Mouse (Mus musculus) spleen, adult 2 months (tissue): ENCODE data around the gene Atp5s. TPM values are rescaled to one million over a fixed set of nuclear protein-coding genes. Genes with fewer than 3 reads are reported as not detected.

Experiments used
- DNase-seq, 2 experiments: peaks; one replicate each; pipeline versions ENCODE4 v3.0.0 to v3.0.0-alpha.2; 2012 to 2021; ENCODE audit warnings: low spot score in 2 of 2, low read depth in 1 of 2
- H3K27ac ChIP-seq: fragments of 200-500 bp; 2 replicates; pipeline ENCODE4 v1.5.1; 2012; ENCODE audit warnings: low read length, inconsistent platforms; ENCODE audit not compliant: insufficient read depth
- H3K27me3 ChIP-seq: fragments of 200-500 bp; 2 replicates; pipeline ENCODE4 v1.6.1; 2012; ENCODE audit warnings: mild to moderate bottlenecking, moderate library complexity, low read length, inconsistent platforms; ENCODE audit not compliant: control insufficient read depth, insufficient read depth
- H3K36me3 ChIP-seq: fragments of 200-500 bp; 2 replicates; pipeline ENCODE4 v1.6.1; 2012; ENCODE audit warnings: mild to moderate bottlenecking, low read length, inconsistent platforms; ENCODE audit not compliant: control insufficient read depth, insufficient read depth
- H3K4me1 ChIP-seq: fragments of 200-500 bp; 2 replicates; pipeline ENCODE4 v1.6.1; 2011; ENCODE audit warnings: inconsistent platforms; ENCODE audit not compliant: control insufficient read depth, insufficient read depth, insufficient read length
- H3K4me3 ChIP-seq: fragments of 200-500 bp; 2 replicates; pipeline ENCODE4 v1.5.1; 2011; ENCODE audit warnings: mild to moderate bottlenecking, inconsistent platforms; ENCODE audit not compliant: insufficient read depth, insufficient read length; ENCODE audit errors: extremely low read depth
- CTCF ChIP-seq: fragments of 200-500 bp; IDR thresholded peaks from 2 replicates; pipeline ENCODE4 v1.5.1; 2011; ENCODE audit warnings: mild to moderate bottlenecking, inconsistent platforms; ENCODE audit not compliant: insufficient read depth, insufficient read length, insufficient replicate concordance; ENCODE audit errors: extremely low read depth
- POLR2A ChIP-seq: fragments of 200-500 bp; IDR thresholded peaks from 2 replicates; pipeline ENCODE4 v1.6.1; 2011; ENCODE audit warnings: low read depth, low read length, inconsistent platforms
- WGBS: fragments of 180-500 bp; shearing (Covaris S2); methylation state at CpG from one replicate; pipeline ENCODE4 v1.1.7; 2018; 5-methylcytosine and 5-hydroxymethylcytosine counted together
- polyA plus RNA-seq: library from polyadenylated mRNA; depleted of rRNA; stranded (reverse); fragments of >200 nt; gene quantifications from 2 replicates; pipeline ENCODE4 v1.2.3, GENCODE M21; 2012

Atp5s gene
- polyA plus RNA-seq, 1 experiment: 7.9 TPM

DNA sequence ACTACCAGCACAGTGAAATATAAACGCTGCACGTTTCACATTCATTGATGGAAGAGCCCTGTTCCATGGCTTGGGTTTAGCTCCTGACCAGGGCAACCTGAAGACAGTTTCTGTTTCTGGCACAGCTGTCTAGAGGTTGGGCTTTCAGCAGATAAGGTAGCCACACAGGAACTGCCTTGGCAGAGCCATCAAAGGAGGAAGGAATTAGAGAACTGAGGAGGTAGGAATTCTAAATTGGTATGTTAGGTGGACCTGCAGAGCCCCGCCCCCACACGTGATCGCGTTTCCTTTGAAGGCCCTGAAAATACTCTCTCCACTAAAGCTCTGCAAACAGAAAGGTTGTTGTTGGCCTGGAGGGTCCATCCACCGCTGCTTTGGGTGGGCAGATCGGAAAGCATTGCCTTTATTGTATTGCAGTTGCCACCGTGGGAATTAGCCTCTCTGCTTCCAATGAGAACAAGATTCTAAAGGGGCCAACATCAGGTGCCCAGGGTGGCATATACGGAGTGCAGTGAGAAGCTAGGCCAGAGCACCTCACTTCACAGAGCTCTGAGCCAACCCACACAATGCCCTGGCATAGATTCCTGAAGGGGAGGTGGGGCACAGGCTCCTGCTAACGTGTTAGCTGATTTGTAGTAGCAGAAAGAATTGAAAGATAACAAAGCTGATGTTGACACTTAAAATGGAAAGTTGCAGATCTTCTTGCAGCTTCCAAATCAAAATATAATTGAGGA, 52.0 kb downstream of the Atp5s start:
- H3K27me3 ChIP-seq: no peaks in the 10 kb centered on the region
- WGBS: 42% methylated on average over 11 of the region's 11 CpGs
- no peak for DNase-seq
- H3K27ac ChIP-seq: no peak overlapping the region
- H3K4me1 ChIP-seq: no peaks in the 10 kb centered on the region
- TF ChIP-seq CTCF: no peak
- TF ChIP-seq POLR2A: no peak
- no peaks in the 10 kb centered on the region for H3K36me3 ChIP-seq
- no peak overlapping the region for H3K4me3 ChIP-seq

DNA sequence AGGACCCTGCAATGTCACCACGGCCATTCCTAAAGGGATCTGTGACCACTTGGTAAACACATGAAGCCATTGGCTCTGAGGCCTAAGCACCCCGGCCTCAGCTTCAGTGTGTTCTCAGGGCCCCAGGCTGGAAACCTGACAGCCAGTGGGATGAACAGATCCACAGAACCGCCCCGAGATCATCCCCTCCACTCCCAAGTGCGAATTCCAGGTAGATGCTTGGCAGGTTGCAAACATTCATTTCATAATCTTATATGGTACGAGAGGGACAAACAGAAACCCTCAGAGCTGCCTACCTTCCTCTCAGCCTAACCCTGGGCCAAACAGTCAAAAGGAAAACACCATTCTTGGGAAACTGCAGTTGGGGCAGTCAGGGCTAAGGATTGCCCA, 52.6 kb downstream of the Atp5s start:
- no peak overlapping the region for H3K27ac ChIP-seq
- no peaks in the 10 kb centered on the region for H3K4me1 ChIP-seq
- no peaks in the 10 kb centered on the region for H3K36me3 ChIP-seq
- H3K27me3 ChIP-seq: no peaks in the 10 kb centered on the region
- TF ChIP-seq POLR2A (no peak), CTCF (no peak)
- DNase-seq: no peak
- WGBS: 97% methylated on average over 6 of the region's 6 CpGs
- no peak overlapping the region for H3K4me3 ChIP-seq

DNA sequence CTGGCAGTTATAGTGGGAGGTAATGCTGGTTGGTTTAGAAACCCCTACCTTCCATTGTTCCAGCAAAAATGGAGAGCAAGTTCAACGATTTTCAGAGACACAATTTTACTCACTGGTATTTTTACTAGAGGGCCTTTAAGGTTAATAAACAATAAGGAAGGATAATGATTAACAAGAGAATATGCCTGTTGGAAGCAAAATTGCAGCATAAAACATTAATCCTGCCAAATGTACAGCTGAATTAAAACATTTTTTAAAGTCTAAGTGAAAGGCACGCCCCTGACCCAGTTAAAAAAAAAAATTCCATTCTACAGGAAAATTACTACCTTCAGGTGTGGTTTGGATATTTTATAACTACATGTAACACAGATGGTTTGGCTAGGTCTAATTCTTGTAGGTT, 53.2 kb downstream of the Atp5s start:
- H3K27ac ChIP-seq: no peak overlapping the region

DNA sequence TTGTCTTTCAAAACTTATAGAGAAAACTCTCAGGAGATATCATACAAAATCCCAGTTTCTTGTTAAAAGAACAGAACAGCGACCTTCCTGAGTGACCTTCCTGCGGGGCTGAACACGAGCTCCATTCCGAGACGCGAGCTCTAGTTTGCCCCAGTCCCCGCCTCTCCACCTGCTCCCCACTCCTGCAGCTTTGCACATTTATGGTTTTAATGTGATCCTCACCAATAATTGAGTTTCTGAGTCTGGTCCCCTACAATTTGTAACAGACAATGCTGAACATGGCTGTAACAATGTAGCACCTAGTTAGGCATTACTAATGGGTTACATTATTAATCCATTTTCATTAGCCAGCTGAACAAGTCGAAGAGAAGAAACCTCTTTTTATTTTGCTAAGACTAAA, 56.7 kb downstream of the Atp5s start:
- H3K27ac ChIP-seq: no peak overlapping the region

More for the DNA sequence above, 53.2 kb downstream of the Atp5s start:
- Histone ChIP-seq H3K36me3 (no peaks in the 10 kb centered on the region), H3K27me3 (no peaks in the 10 kb centered on the region), H3K4me1 (no peaks in the 10 kb centered on the region), H3K4me3 (no peak overlapping the region)
- TF ChIP-seq CTCF (no peak), POLR2A (no peak)
- no peak for DNase-seq
- 90% methylated on average over 2 of the region's 2 CpGs for WGBS

DNA sequence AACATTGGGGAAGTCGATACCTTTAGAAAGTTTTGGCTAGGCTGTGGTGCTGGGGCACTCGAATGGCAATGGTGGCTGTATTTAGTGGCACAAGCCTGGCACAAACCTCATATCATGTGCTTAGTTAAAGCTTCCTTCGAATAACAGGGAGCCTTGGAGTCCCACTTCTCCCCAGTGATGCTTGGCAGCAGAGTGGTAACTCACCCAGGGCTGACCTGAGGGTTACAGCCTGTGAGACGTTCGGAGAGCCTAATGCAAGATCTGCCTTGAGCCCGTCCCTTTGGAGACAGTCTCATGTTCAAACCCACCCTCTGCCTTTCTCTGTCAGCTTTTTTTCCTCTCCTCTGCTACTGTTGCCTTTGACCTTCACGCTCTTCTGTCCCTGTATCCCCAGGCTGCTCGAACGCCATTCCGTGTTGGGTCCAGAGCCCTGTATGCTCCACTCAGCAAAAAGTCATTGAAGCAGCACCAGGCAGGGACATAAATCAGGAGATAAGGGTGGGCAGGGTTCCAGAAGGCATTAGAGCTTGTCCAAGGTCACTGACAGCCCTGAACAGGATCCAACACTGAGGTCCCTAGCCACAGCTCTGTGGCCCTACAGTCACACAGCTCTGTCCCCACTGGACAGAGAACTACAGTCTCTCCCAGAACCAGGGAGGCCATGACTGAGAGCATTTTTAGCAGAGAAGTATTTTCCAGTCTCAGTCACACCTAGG, 57.3 kb downstream of the Atp5s start:
- TF ChIP-seq POLR2A: no peak
- no peak for TF ChIP-seq CTCF
- Histone ChIP-seq H3K27ac (no peak overlapping the region), H3K36me3 (no peaks in the 10 kb centered on the region), H3K27me3 (no peaks in the 10 kb centered on the region), H3K4me3 (no peak overlapping the region), H3K4me1 (no peaks in the 10 kb centered on the region)
- WGBS: 89% methylated on average over 10 of the region's 10 CpGs
- no peak for DNase-seq

More for the DNA sequence above, 56.7 kb downstream of the Atp5s start:
- no peaks in the 10 kb centered on the region for H3K27me3 ChIP-seq
- no peaks in the 10 kb centered on the region for H3K36me3 ChIP-seq
- TF ChIP-seq CTCF: no peak
- TF ChIP-seq POLR2A: no peak
- no peak for DNase-seq
- H3K4me1 ChIP-seq: no peaks in the 10 kb centered on the region
- no peak overlapping the region for H3K4me3 ChIP-seq
- 95% methylated on average over 8 of the region's 8 CpGs for WGBS

DNA sequence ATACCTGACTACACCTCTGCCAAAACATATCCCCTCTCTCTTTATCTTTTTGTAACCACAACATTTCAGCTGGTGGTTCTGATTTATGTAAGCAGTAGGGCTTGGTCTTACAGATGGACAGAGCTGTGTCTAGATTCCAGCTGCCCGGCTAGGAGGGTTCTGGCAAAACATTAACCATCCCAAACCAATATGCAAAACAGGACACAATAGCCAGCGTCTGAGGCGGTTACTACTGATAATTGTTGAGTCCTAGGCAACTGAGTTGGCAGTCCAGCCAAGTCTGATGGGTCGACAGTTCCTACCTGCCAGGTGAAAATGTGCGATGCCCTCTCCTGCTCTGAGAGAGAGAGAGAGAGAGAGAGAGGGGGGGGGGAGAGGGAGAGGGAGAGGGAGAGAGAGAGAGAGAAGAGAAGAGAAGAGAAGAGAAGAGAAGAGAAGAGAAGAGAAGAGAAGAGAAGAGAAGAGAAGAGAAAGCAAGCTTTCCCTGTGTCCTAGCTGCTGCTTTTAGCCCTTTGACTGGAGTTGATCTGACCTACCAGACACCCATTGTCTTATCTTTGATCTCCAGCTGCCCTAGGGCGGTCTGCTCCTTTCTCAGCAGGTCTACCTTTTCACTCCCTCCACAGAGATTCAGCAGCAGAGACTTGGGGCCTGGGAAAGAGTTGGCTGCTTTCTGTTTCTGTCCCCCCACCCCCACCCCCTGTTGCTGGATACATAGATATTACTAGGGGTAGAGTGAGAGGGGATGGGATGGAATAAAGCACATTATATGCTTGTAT, 58.7 kb downstream of the Atp5s start:
- Histone ChIP-seq H3K27me3 (no peaks in the 10 kb centered on the region), H3K4me1 (no peaks in the 10 kb centered on the region), H3K4me3 (no peak overlapping the region; the same call in 1 of the 2 replicates), H3K27ac (peak overlapping the region; percentile 18; the same call in 1 of the 2 replicates), H3K36me3 (no peaks in the 10 kb centered on the region)
- 79% methylated on average over 6 of the region's 6 CpGs for WGBS
- DNase-seq: no peak
- no peak for TF ChIP-seq POLR2A
- no peak for TF ChIP-seq CTCF

DNA sequence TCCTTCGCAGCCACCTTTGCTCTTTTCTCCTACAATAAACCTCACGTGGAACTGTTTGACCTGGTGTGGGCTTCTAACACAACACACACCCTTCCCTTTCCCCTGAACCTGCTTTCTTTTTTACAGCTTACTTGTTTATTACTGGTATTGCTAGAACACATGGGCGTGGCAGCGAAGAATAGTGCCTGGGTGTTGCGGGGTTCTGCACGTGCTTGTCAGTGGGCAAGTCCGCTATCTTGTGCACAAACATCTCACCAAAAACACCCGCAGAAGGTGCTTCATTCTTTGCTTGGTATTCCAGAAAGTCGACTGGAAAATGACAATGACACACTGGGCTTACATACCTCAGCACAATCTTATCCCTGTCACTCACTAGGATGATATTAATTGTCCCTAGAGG, 60.7 kb downstream of the Atp5s start:
- WGBS: 90% methylated on average over 9 of the region's 9 CpGs

More for the DNA sequence above, 60.7 kb downstream of the Atp5s start:
- TF ChIP-seq POLR2A: no peak
- TF ChIP-seq CTCF: no peak
- Histone ChIP-seq H3K4me1 (no peaks in the 10 kb centered on the region), H3K27me3 (no peaks in the 10 kb centered on the region; the same call in 1 of the 2 replicates), H3K36me3 (no peaks in the 10 kb centered on the region), H3K4me3 (no peak overlapping the region), H3K27ac (no peak overlapping the region)
- DNase-seq: no peak
